Mouse (Mus musculus) regulatory T cell (primary cell): Measurements from ENCODE around the gene Ntn1.

Source experiments
- in situ Hi-C: fragments of 300-600 bp; cut with MboI, MseI; formaldehyde crosslinking; loops from one replicate; pipeline ENCODE4 v1.15.1; 2025; ENCODE audit warnings: high pct_unique_total_duplicates

Gene Ntn1

GRCm38 (mm10) chr11:68384592-68385020 is 16.0 kb downstream of the Ntn1 start:
- in situ Hi-C loops = no loop called here

- in situ Hi-C loops = no loop called here
Measured at GRCm38 (mm10) chr11:68384131-68384530, 16.5 kb downstream of the Ntn1 start.

- in situ Hi-C loops = no loop called here
Measured at GRCm38 (mm10) chr11:68383519-68383918, 17.1 kb downstream of the Ntn1 start.

- in situ Hi-C loops = no loop called here
Measured at GRCm38 (mm10) chr11:68381833-68382232, 18.8 kb downstream of the Ntn1 start.

GRCm38 (mm10) chr11:68381318-68381717 is 19.3 kb downstream of the Ntn1 start:
- in situ Hi-C loops = no loop called here

- in situ Hi-C loops = loop anchor here (10.0 kb wide), 1 partner anchor 64 kb away; no protein-coding TSS in a partner anchor
Measured at GRCm38 (mm10) chr11:68378946-68379764, 21.5 kb downstream of the Ntn1 start.

- in situ Hi-C loops = loop anchor here (10.0 kb wide), 1 partner anchor 64 kb away; no protein-coding TSS in a partner anchor
Measured at GRCm38 (mm10) chr11:68378419-68378818, 22.2 kb downstream of the Ntn1 start.

GRCm38 (mm10) chr11:68373105-68373504 is 27.5 kb downstream of the Ntn1 start:
- in situ Hi-C loops = loop anchor here (10.0 kb wide), 1 partner anchor 58 kb away; no protein-coding TSS in a partner anchor

- in situ Hi-C loops = loop anchor here (10.0 kb wide), 1 partner anchor 57 kb away; no protein-coding TSS in a partner anchor
Measured at GRCm38 (mm10) chr11:68371609-68372008, 29.0 kb downstream of the Ntn1 start.

GRCm38 (mm10) chr11:68356901-68357300 is 43.7 kb downstream of the Ntn1 start:
- in situ Hi-C loops = no loop called here

- in situ Hi-C loops = no loop called here
Measured at GRCm38 (mm10) chr11:68355561-68355960, 45.1 kb downstream of the Ntn1 start.

GRCm38 (mm10) chr11:68354848-68355247 is 45.8 kb downstream of the Ntn1 start:
- in situ Hi-C loops = no loop called here

- in situ Hi-C loops = no loop called here
Measured at GRCm38 (mm10) chr11:68352236-68352635, 48.4 kb downstream of the Ntn1 start.

GRCm38 (mm10) chr11:68348851-68349250 is 51.8 kb downstream of the Ntn1 start:
- in situ Hi-C loops = no loop called here

- in situ Hi-C loops = no loop called here
Measured at GRCm38 (mm10) chr11:68348083-68348482, 52.5 kb downstream of the Ntn1 start.

GRCm38 (mm10) chr11:68347508-68347907 is 53.1 kb downstream of the Ntn1 start:
- in situ Hi-C loops = no loop called here

- in situ Hi-C loops = no loop called here
Measured at GRCm38 (mm10) chr11:68346099-68346498, 54.5 kb downstream of the Ntn1 start.

GRCm38 (mm10) chr11:68344221-68344620 is 56.4 kb downstream of the Ntn1 start:
- in situ Hi-C loops = no loop called here

- in situ Hi-C loops = no loop called here
Measured at GRCm38 (mm10) chr11:68342761-68343160, 57.9 kb downstream of the Ntn1 start.

GRCm38 (mm10) chr11:68342003-68342400 is 58.6 kb downstream of the Ntn1 start:
- in situ Hi-C loops = no loop called here

GRCm38 (mm10) chr11:68341111-68342002 is 59.3 kb downstream of the Ntn1 start:
- in situ Hi-C loops = no loop called here

- in situ Hi-C loops = no loop called here
Measured at GRCm38 (mm10) chr11:68340366-68340765, 60.3 kb downstream of the Ntn1 start.
